Mouse (Mus musculus) spleen, adult 2 months (tissue): Measurements from ENCODE around the gene Nos3. TPM values are rescaled to one million over a fixed set of nuclear protein-coding genes. Genes with fewer than 3 reads are reported as not detected.

ENCODE experiments used
- DNase-seq, 2 experiments: peaks; one replicate each; pipeline versions ENCODE4 v3.0.0 to v3.0.0-alpha.2; 2012 to 2021; ENCODE audit warnings: low spot score in 2 of 2, low read depth in 1 of 2
- H3K27ac ChIP-seq: fragments of 200-500 bp; 2 replicates; pipeline ENCODE4 v1.5.1; 2012; ENCODE audit warnings: low read length, inconsistent platforms; ENCODE audit not compliant: insufficient read depth
- H3K27me3 ChIP-seq: fragments of 200-500 bp; 2 replicates; pipeline ENCODE4 v1.6.1; 2012; ENCODE audit warnings: mild to moderate bottlenecking, moderate library complexity, low read length, inconsistent platforms; ENCODE audit not compliant: control insufficient read depth, insufficient read depth
- H3K36me3 ChIP-seq: fragments of 200-500 bp; 2 replicates; pipeline ENCODE4 v1.6.1; 2012; ENCODE audit warnings: mild to moderate bottlenecking, low read length, inconsistent platforms; ENCODE audit not compliant: control insufficient read depth, insufficient read depth
- H3K4me1 ChIP-seq: fragments of 200-500 bp; 2 replicates; pipeline ENCODE4 v1.6.1; 2011; ENCODE audit warnings: inconsistent platforms; ENCODE audit not compliant: control insufficient read depth, insufficient read depth, insufficient read length
- H3K4me3 ChIP-seq: fragments of 200-500 bp; 2 replicates; pipeline ENCODE4 v1.5.1; 2011; ENCODE audit warnings: mild to moderate bottlenecking, inconsistent platforms; ENCODE audit not compliant: insufficient read depth, insufficient read length; ENCODE audit errors: extremely low read depth
- CTCF ChIP-seq: fragments of 200-500 bp; IDR thresholded peaks from 2 replicates; pipeline ENCODE4 v1.5.1; 2011; ENCODE audit warnings: mild to moderate bottlenecking, inconsistent platforms; ENCODE audit not compliant: insufficient read depth, insufficient read length, insufficient replicate concordance; ENCODE audit errors: extremely low read depth
- POLR2A ChIP-seq: fragments of 200-500 bp; IDR thresholded peaks from 2 replicates; pipeline ENCODE4 v1.6.1; 2011; ENCODE audit warnings: low read depth, low read length, inconsistent platforms
- WGBS: fragments of 180-500 bp; shearing (Covaris S2); methylation state at CpG from one replicate; pipeline ENCODE4 v1.1.7; 2018; 5-methylcytosine and 5-hydroxymethylcytosine counted together
- polyA plus RNA-seq: library from polyadenylated mRNA; depleted of rRNA; stranded (reverse); fragments of >200 nt; gene quantifications from 2 replicates; pipeline ENCODE4 v1.2.3, GENCODE M21; 2012

Gene Nos3
- polyA plus RNA-seq, 1 experiment, result 8.4 TPM

- H3K4me1 ChIP-seq, result peaks cover 3% of the 10 kb centered on the region; the same call in 1 of the 2 replicates
- WGBS, result 94% methylated on average over 9 of the region's 9 CpGs
- DNase-seq, result no peak
Observed at GRCm38 (mm10) chr5:24420381-24420780, 55.8 kb downstream of the Nos3 start.

GRCm38 (mm10) chr5:24423129-24424003 is 58.8 kb downstream of the Nos3 start, which contains the start of the genes Cdk5 and Slc4a2:
Gene Cdk5, minus strand, starts transcription at chr5:24423530.
Gene Slc4a2, plus strand, starts transcription at chr5:24423837.
- peaks cover 3% of the 10 kb centered on the region for H3K36me3 ChIP-seq
- TF ChIP-seq POLR2A (peak; percentile 55), CTCF (no peak)
- DNase-seq, result peak; percentile 97 to 98
- H3K4me1 ChIP-seq, result peaks cover 10% of the 10 kb centered on the region; the same call in 1 of the 2 replicates
- WGBS, result under 1% methylated on average over 46 of the region's 46 CpGs
- peak within 1 kb of the TSS; percentile 88 for H3K4me3 ChIP-seq
- H3K27me3 ChIP-seq, result no peaks in the 10 kb centered on the region
- H3K27ac ChIP-seq, result peak within 1 kb of the TSS; percentile 95

More at GRCm38 (mm10) chr5:24420381-24420780, 55.8 kb downstream of the Nos3 start:
- H3K27ac ChIP-seq, result no peak overlapping the region
- TF ChIP-seq CTCF (no peak), POLR2A (no peak)
- H3K4me3 ChIP-seq, result no peak overlapping the region
- H3K27me3 ChIP-seq, result no peaks in the 10 kb centered on the region
- H3K36me3 ChIP-seq, result peaks cover 3% of the 10 kb centered on the region

GRCm38 (mm10) chr5:24424004-24424781 is 59.6 kb downstream of the Nos3 start:
- 10% methylated on average over 21 of the region's 21 CpGs for whole genome bisulfite sequencing
- Histone ChIP-seq H3K36me3 (peaks cover 3% of the 10 kb centered on the region), H3K27me3 (no peaks in the 10 kb centered on the region), H3K4me1 (peaks cover 10% of the 10 kb centered on the region; the same call in 1 of the 2 replicates), H3K4me3 (peak overlapping the region; percentile 88), H3K27ac (peak overlapping the region; percentile 95)
- DNase-seq, result peak in 1 of 2 experiments; percentile 21
- TF ChIP-seq CTCF (no peak), POLR2A (no peak; the same call in 1 of the 2 replicates)

GRCm38 (mm10) chr5:24424861-24425411 is 60.3 kb downstream of the Nos3 start:
- peaks cover 9% of the 10 kb centered on the region for H3K36me3 ChIP-seq
- peak; percentile 78 to 82 for DNase-seq
- no peak for TF ChIP-seq CTCF
- peak; percentile 9; the same call in 1 of the 2 replicates for TF ChIP-seq POLR2A
- H3K4me1 ChIP-seq, result peaks cover 10% of the 10 kb centered on the region; the same call in 1 of the 2 replicates
- under 1% methylated on average over 58 of the region's 60 CpGs for WGBS
- H3K4me3 ChIP-seq, result peak overlapping the region; percentile 88
- no peaks in the 10 kb centered on the region for H3K27me3 ChIP-seq
- peak overlapping the region; percentile 95 for H3K27ac ChIP-seq

GRCm38 (mm10) chr5:24425421-24426036 is 60.9 kb downstream of the Nos3 start:
- WGBS, result 1% methylated on average over 28 of the region's 30 CpGs
- Histone ChIP-seq H3K27me3 (no peaks in the 10 kb centered on the region), H3K4me3 (peak overlapping the region; percentile 88), H3K36me3 (peaks cover 12% of the 10 kb centered on the region), H3K4me1 (peaks cover 10% of the 10 kb centered on the region; the same call in 1 of the 2 replicates), H3K27ac (peak overlapping the region; percentile 74)
- TF ChIP-seq CTCF (no peak), POLR2A (no peak)
- DNase-seq, result peak; percentile 39 to 61

GRCm38 (mm10) chr5:24426037-24426432 is 61.4 kb downstream of the Nos3 start:
- no peak for DNase-seq
- Histone ChIP-seq H3K27me3 (no peaks in the 10 kb centered on the region), H3K27ac (no peak overlapping the region), H3K36me3 (peaks cover 17% of the 10 kb centered on the region), H3K4me3 (peak overlapping the region; percentile 88; the same call in 1 of the 2 replicates), H3K4me1 (peaks cover 10% of the 10 kb centered on the region; the same call in 1 of the 2 replicates)
- TF ChIP-seq CTCF (no peak), POLR2A (no peak)
- WGBS, result 19% methylated on average over 10 of the region's 10 CpGs
